Mouse (Mus musculus): ENCODE results near the gene Vps13d. TPM values are rescaled to one million over a fixed set of nuclear protein-coding genes. Genes with fewer than 3 reads are reported as not detected.
A peak's percentile ranks its signal among the peaks of the same experiment; 100 is the strongest.

Gene Vps13d
- polyA plus RNA-seq, 1 experiment from 2014 or later: 6.9 TPM

DNA sequence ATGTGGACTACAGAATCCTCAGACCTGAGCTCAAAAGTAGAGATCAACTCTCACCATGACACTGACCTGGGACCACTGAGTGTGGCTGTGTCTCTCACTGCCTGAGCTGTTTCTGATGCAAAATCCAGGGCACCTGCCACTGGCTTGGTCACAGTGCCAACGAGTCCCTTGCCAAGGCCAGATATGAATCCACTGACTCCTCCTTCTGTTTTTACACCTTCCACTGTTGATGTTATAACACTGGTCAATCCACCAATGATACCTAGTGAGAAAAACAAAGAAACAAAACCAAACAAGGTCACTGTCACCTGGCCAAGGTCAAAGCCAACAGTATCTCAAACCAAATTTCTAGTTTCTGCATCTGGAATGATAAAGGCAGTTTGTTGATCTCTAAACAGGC lies 178.1 kb downstream of the Vps13d start:
- Histone ChIP-seq H3K9ac (no peak overlapping the region), H3K4me1 (replicated peaks) (peaks cover 13% of the 10 kb centered on the region), H3K4me3 (no peak overlapping the region), H3K9me3 (replicated peaks) (no peaks in the 10 kb centered on the region), H3K4me2 (no peak overlapping the region), H3K27me3 (no peaks in the 10 kb centered on the region), H3K36me3 (peaks cover 22% of the 10 kb centered on the region; the same call in 1 of the 2 replicates), H3K27ac (no peak overlapping the region)
- no peak for ATAC-seq (replicated peaks; ENCODE audit: insufficient number of reproducible peaks, insufficient read depth, low FRiP score, low read depth)
- 73% methylated on average over 1 of the region's 1 CpGs for WGBS

DNA sequence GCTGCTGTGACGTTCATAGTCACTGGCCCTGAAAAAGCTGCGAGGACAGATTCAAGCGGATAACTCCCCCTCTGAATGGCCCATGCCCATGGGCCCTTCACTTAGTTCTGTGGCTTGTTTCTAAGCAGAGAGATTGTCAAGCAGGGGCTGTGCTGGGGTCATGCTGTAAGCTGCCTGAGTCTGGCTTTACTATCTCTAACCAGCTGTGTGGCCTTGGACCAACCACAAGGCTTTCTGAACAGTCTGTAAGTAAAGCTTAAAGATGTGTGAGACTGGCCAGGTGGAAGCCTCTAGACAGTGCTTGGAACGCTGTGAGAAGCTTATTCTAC lies 180.2 kb downstream of the Vps13d start:
- no peaks in the 10 kb centered on the region for H3K9me3 ChIP-seq (replicated peaks)
- no peaks in the 10 kb centered on the region for H3K27me3 ChIP-seq
- no peak overlapping the region for H3K4me2 ChIP-seq
- peaks cover 24% of the 10 kb centered on the region for H3K4me1 ChIP-seq (replicated peaks)
- H3K9ac ChIP-seq: no peak overlapping the region
- H3K27ac ChIP-seq: no peak overlapping the region
- WGBS: 80% methylated on average over 4 of the region's 4 CpGs
- peaks cover 19% of the 10 kb centered on the region; the same call in 1 of the 2 replicates for H3K36me3 ChIP-seq
- no peak overlapping the region for H3K4me3 ChIP-seq
- no peak for ATAC-seq (replicated peaks; ENCODE audit: insufficient number of reproducible peaks, insufficient read depth, low FRiP score, low read depth)

DNA sequence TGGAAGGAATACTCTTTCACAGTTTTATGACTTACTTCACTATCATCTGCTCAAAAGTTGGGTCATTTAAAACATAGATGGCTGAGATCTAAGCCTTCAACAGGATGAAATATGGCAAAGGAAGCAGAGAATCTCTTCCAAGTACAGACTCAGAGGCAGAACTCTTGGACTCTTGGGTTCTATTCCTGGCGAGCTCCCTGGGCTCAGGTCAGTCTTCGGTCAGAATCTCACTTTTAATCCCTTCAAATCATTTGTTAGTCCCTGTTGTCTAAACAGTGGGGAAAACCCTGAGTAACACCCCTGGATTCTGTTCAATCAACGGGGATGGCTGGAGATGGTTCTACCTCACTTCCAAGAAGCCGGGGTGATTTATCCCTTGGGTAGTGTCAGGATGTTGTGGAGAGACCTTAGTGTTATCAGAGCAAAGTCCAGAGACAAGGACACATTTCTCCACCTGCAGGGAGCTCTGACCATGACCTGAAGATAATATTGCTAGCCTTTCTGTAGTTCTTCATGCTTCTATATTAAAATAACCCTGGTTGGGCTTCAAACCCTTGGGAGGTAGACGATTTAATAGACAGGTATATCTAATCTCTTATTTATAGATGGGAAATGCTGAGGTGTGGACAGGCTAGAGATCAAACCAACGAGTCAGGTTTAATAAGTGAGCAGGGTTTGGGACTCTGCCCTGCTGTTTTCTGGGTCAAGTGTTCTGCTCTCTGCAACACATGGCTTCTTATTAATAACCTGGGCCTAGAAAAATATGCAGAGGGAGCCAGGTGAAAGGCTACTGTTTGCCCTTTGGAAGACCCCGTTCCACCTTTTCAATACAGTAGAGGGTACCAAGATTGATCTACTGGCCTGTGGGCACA lies 180.8 kb downstream of the Vps13d start:
- peak overlapping the region; percentile 57; the same call in 1 of the 2 replicates for H3K27ac ChIP-seq

DNA sequence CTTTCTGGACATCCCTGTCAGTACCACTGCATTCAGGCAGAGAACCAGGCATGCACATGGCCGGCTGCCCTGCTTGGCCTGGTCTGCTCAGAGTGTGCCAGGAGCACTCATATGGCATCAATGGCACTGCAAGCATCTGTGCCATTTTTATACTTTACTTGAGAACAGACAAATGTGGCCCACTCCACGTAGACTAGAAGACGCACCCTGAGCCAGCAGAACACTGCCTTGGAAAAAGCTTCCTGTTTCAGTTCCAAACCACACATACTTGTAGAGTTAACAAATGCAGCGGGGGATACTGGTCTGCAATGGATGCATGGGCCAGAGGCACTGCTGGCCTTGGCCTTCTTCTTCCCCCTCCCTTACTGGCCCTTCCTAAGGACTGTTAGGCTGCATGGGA lies 181.6 kb downstream of the Vps13d start:
- Histone ChIP-seq H3K4me1 (replicated peaks) (peaks cover 29% of the 10 kb centered on the region), H3K27ac (peak overlapping the region; percentile 57), H3K9me3 (replicated peaks) (no peaks in the 10 kb centered on the region), H3K27me3 (no peaks in the 10 kb centered on the region), H3K36me3 (peaks cover 10% of the 10 kb centered on the region; the same call in 1 of the 2 replicates), H3K4me2 (no peak overlapping the region), H3K4me3 (no peak overlapping the region), H3K9ac (no peak overlapping the region)
- WGBS: 66% methylated on average over 4 of the region's 4 CpGs
- peak; percentile 26; the same call in 1 of the 2 replicates for ATAC-seq (replicated peaks; ENCODE audit: insufficient number of reproducible peaks, insufficient read depth, low FRiP score, low read depth)

More for the DNA sequence above, 180.8 kb downstream of the Vps13d start:
- Histone ChIP-seq H3K4me1 (replicated peaks) (peaks cover 29% of the 10 kb centered on the region), H3K27me3 (no peaks in the 10 kb centered on the region), H3K4me3 (no peak overlapping the region), H3K9ac (no peak overlapping the region), H3K4me2 (no peak overlapping the region), H3K9me3 (replicated peaks) (no peaks in the 10 kb centered on the region), H3K36me3 (peaks cover 13% of the 10 kb centered on the region; the same call in 1 of the 2 replicates)
- no peak for ATAC-seq (replicated peaks; ENCODE audit: insufficient number of reproducible peaks, insufficient read depth, low FRiP score, low read depth)
- WGBS: 72% methylated on average over 7 of the region's 7 CpGs

DNA sequence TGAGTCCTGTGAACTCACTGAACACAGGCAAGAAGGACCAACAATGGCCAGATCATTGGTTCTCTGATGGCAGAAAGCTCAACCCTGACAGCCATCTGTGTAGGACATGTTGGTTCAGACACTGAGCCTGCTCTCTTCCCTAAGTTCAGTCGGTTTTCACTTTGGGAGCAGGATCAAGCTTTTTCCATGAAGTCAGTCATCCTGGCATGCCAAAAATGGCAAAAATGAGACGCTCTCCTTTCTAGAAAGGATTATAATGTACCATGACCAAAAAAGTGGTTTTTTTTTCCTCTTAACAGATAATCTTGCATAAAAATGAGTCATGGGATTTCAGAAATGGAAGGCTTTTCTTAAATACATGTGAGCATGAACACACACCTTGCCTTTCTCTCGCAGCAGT lies 183.6 kb downstream of the Vps13d start:
- Histone ChIP-seq H3K9me3 (replicated peaks) (no peaks in the 10 kb centered on the region), H3K4me3 (no peak overlapping the region), H3K4me2 (no peak overlapping the region), H3K36me3 (0 out of 2 replicates have a peak, but pooled peaks cover under 1% of the 10 kb centered on the region), H3K4me1 (replicated peaks) (peaks cover 25% of the 10 kb centered on the region), H3K27me3 (no peaks in the 10 kb centered on the region), H3K27ac (no peak overlapping the region; the same call in 1 of the 2 replicates), H3K9ac (no peak overlapping the region)
- 68% methylated on average over 3 of the region's 3 CpGs for WGBS
- no peak for ATAC-seq (replicated peaks; ENCODE audit: insufficient number of reproducible peaks, insufficient read depth, low FRiP score, low read depth)

DNA sequence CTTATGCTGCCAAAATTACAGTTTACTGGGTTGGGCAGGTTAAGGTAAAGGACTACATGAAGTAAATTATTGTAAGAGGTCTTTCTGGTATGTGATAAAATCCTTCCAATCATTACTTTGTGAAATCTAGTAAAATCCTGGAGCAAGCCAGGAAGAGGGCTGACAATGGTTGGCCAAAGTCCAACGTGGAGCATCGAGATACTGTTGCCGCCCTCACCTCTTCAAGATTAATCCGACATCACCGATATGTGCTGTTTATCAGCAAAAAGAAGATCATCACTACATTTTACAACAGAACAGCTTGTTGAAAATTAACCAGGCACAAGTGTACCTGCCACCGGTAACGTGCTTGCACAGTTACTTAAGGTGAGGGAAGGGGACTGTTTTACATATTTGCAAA lies 184.9 kb downstream of the Vps13d start:
- no peak overlapping the region for H3K4me3 ChIP-seq
- no peak for ATAC-seq (replicated peaks; ENCODE audit: insufficient number of reproducible peaks, insufficient read depth, low FRiP score, low read depth)

DNA sequence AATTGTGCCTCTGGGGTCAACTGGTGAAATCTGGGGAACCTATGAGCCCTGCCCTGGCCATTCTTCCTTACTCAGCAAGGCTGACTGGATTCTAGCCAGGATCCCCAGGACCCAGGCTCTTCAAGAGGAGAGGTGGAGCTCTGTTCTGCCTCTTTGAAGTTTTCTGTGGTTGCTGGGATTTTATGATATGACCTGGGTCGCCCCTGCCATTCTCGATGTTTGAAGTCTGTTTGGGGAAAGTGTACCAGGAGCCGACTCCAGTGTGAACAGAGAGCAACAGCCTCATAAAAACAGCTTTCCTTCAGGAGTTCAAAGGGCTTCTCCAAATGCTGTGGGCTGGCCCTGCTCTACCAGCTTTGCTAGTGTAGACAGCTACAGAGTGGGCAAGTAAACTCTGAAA lies 185.4 kb downstream of the Vps13d start:
- H3K9me3 ChIP-seq (replicated peaks): no peaks in the 10 kb centered on the region
- no peaks in the 10 kb centered on the region for H3K27me3 ChIP-seq
- H3K9ac ChIP-seq: no peak overlapping the region
- no peak overlapping the region for H3K4me3 ChIP-seq
- H3K36me3 ChIP-seq: no peaks in the 10 kb centered on the region
- WGBS: 40% methylated on average over 3 of the region's 3 CpGs
- H3K4me1 ChIP-seq (replicated peaks): peaks cover 25% of the 10 kb centered on the region
- ATAC-seq (replicated peaks; ENCODE audit: insufficient number of reproducible peaks, insufficient read depth, low FRiP score, low read depth): no peak
- peak overlapping the region; percentile 27; the same call in 1 of the 2 replicates for H3K27ac ChIP-seq
- H3K4me2 ChIP-seq: no peak overlapping the region

More for the DNA sequence above, 184.9 kb downstream of the Vps13d start:
- Histone ChIP-seq H3K9ac (no peak overlapping the region), H3K27me3 (no peaks in the 10 kb centered on the region), H3K4me1 (replicated peaks) (peaks cover 25% of the 10 kb centered on the region), H3K27ac (0 out of 2 replicates have a peak overlapping the region, but pooled peaks have one; percentile 27), H3K4me2 (no peak overlapping the region), H3K36me3 (no peaks in the 10 kb centered on the region), H3K9me3 (replicated peaks) (no peaks in the 10 kb centered on the region)
- WGBS: 50% methylated on average over 7 of the region's 7 CpGs

DNA sequence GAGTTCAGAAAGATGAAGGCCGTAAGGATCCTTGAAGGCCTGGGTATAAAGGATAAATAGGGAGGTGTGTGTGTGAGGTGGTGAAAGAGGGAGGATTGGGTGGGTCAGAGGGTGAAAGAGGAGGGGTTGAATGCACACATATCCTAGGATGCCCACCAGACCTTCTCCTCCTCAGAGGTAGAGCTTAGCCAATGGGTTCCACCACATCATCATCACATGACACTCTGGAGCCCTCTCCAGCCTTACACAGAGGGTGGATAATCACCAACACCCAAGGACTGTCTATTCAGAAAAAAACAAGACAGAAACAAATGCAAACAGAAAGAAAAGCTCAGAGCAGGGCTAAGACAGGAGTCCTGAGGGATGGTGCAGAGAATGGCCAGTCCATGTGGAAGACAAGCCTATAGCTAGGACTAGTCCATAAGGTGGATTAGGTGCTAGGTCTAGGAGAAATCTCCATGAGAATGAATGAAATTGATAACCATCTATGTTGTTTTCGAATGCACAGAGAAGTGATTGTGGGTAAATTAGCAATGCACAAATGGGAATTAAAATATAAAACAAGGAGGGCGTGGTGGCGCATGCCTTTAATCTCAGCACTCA lies 188.8 kb downstream of the Vps13d start:
- H3K9me3 ChIP-seq (replicated peaks): no peaks in the 10 kb centered on the region
- WGBS: 88% methylated on average over 4 of the region's 4 CpGs
- H3K36me3 ChIP-seq: no peaks in the 10 kb centered on the region
- H3K4me1 ChIP-seq (replicated peaks): peaks cover 15% of the 10 kb centered on the region
- no peak overlapping the region for H3K27ac ChIP-seq
- no peak overlapping the region for H3K4me2 ChIP-seq
- no peak overlapping the region for H3K9ac ChIP-seq
- H3K27me3 ChIP-seq: no peaks in the 10 kb centered on the region
- ATAC-seq (replicated peaks; ENCODE audit: insufficient number of reproducible peaks, insufficient read depth, low FRiP score, low read depth): no peak
- H3K4me3 ChIP-seq: no peak overlapping the region

DNA sequence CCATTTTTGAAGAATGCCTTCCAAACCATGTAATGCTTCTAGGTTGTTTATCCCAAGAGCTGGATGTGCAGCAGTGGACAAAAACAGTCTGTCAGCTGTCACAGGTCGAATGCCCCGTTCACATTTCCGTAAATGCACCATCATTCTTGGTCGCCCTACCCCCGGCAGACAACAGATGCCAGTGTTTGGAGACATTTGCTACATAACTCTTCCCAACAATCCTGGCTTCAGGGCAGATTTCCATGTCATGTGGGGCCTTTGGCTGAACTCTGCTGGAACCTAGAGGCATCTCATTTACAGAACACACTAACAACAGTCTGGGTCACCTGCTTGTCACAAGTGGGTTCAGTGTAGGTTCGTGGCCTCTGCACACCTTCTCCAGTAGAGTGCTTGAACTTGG lies 190.6 kb downstream of the Vps13d start:
- Histone ChIP-seq H3K4me3 (no peak overlapping the region), H3K4me2 (no peak overlapping the region), H3K4me1 (replicated peaks) (peaks cover 18% of the 10 kb centered on the region), H3K9ac (no peak overlapping the region), H3K9me3 (replicated peaks) (no peaks in the 10 kb centered on the region), H3K36me3 (no peaks in the 10 kb centered on the region), H3K27me3 (no peaks in the 10 kb centered on the region), H3K27ac (no peak overlapping the region)
- WGBS: 85% methylated on average over 6 of the region's 6 CpGs
- ATAC-seq (replicated peaks; ENCODE audit: insufficient number of reproducible peaks, insufficient read depth, low FRiP score, low read depth): no peak

DNA sequence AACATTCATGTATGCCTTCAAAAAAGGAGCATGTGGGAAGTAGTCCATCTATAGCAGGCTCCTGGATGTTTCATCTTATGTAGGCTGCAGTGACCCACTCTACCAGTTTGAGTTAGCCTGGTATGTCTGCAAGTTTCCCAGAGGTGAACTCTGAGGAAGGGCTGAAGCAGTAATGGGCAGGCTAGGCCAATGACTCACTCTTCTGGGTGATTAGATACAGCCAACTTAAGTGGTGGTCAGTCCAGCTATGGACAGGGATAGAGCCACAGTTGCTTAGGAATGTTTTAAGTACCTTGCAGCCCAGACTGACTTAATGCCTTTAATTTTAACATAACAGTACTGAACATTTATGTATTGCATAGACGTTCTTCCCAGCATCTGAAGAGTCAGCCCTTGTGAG lies 192.1 kb downstream of the Vps13d start:
- no peak for ATAC-seq (replicated peaks; ENCODE audit: insufficient number of reproducible peaks, insufficient read depth, low FRiP score, low read depth)
- Histone ChIP-seq H3K4me1 (replicated peaks) (peaks cover 31% of the 10 kb centered on the region), H3K9me3 (replicated peaks) (no peaks in the 10 kb centered on the region), H3K36me3 (no peaks in the 10 kb centered on the region), H3K27ac (no peak overlapping the region), H3K4me3 (no peak overlapping the region), H3K4me2 (no peak overlapping the region), H3K9ac (no peak overlapping the region), H3K27me3 (no peaks in the 10 kb centered on the region)
- WGBS: 67% methylated on average over 1 of the region's 1 CpGs

DNA sequence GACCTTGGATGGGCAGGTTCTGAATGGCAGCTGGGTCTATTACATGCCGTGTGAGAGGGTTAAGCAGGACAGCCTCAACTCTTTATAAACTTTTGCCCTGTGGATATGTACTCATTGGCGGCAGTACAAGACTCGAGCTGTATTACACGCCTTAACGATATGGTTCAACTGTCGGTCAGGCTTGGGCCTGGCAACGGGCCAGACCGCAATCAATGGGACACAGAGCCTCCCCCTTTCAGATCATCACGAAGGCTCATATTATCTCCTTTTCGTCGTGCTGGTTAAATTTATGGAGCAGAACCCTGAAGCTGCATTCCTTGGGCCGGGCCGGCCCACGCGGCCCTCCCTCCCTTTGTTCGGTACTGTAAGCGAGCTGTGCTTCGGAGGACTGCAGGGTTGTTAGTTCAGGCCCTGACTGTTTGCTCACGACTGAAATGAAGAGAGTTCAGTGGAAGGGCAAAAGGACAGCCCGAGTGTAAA lies 194.9 kb downstream of the Vps13d start:
- H3K4me1 ChIP-seq (replicated peaks): peaks cover 35% of the 10 kb centered on the region
- 15% methylated on average over 20 of the region's 20 CpGs for WGBS
- no peak overlapping the region for H3K9ac ChIP-seq

More for the DNA sequence above, 194.9 kb downstream of the Vps13d start:
- peak; percentile 83 for ATAC-seq (replicated peaks; ENCODE audit: insufficient number of reproducible peaks, insufficient read depth, low FRiP score, low read depth)
- H3K27ac ChIP-seq: peak overlapping the region; percentile 88
- H3K27me3 ChIP-seq: no peaks in the 10 kb centered on the region
- no peak overlapping the region for H3K4me3 ChIP-seq
- H3K4me2 ChIP-seq: peak overlapping the region; percentile 34
- H3K36me3 ChIP-seq: no peaks in the 10 kb centered on the region
- H3K9me3 ChIP-seq (replicated peaks): no peaks in the 10 kb centered on the region
